Mouse (Mus musculus): ENCODE results near the gene 4930535I16Rik. TPM values are rescaled to one million over a fixed set of nuclear protein-coding genes. Genes with fewer than 3 reads are reported as not detected.
"Not testable (repeated sequence)": the region's sequence is repeated elsewhere in the genome, so short reads cannot be mapped to it uniquely, and the experiment has no call there.

The 4930535I16Rik gene
- polyA plus RNA-seq, 1 experiment from 2014 or later, result not detected

DNA sequence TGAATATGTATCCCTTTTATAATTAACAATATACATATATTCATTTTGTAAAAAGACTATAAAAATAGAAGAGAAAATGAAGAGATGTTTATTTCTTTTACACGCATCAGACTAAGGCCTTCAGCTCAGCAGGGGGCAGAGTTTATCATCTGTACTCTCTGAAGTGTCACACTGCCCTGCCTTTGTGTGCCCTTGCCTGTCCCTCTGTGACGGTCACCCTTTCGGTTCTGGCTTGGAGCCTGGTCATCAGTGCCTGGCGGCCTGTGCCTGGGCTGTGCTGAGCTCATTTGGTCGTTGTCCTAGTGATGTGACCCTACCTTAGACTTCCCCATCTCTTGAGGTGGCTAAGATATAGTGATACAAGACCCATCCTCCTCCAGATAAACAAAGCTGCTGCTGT, 29.3 kb upstream of the 4930535I16Rik start:
- H3K4me1 ChIP-seq (ENCODE audit: control insufficient read depth, insufficient read depth, low read length), result no peaks in the 10 kb centered on the region
- no peaks in the 10 kb centered on the region for H3K27me3 ChIP-seq (ENCODE audit: control insufficient read depth, insufficient read depth, low read length)
- no peak overlapping the region for H3K4me3 ChIP-seq (replicated peaks; ENCODE audit: low read length)
- no peaks in the 10 kb centered on the region for H3K9me3 ChIP-seq (replicated peaks; ENCODE audit: control insufficient read depth, low read length)
- H3K9ac ChIP-seq (ENCODE audit: low read length), result no peak overlapping the region
- no peak overlapping the region for H3K4me2 ChIP-seq (ENCODE audit: low read depth, low read length)
- WGBS, result 52% methylated on average over 5 of the region's 5 CpGs
- H3K36me3 ChIP-seq (ENCODE audit: control insufficient read depth, insufficient read depth, low read length), result no peaks in the 10 kb centered on the region
- ATAC-seq (ENCODE audit: insufficient read depth, low FRiP score), result no peak
- no peak overlapping the region for H3K27ac ChIP-seq (ENCODE audit: low read length)

- no peaks in the 10 kb centered on the region for H3K4me1 ChIP-seq (ENCODE audit: control insufficient read depth, insufficient read depth, low read length)
- H3K9ac ChIP-seq (ENCODE audit: low read length), result no peak overlapping the region
- H3K4me3 ChIP-seq (replicated peaks; ENCODE audit: low read length), result no peak overlapping the region
- H3K27me3 ChIP-seq (ENCODE audit: control insufficient read depth, insufficient read depth, low read length), result no peaks in the 10 kb centered on the region
- H3K27ac ChIP-seq (ENCODE audit: low read length), result no peak overlapping the region
- no peaks in the 10 kb centered on the region for H3K36me3 ChIP-seq (ENCODE audit: control insufficient read depth, insufficient read depth, low read length)
- 75% methylated on average over 4 of the region's 4 CpGs for WGBS
- H3K9me3 ChIP-seq (replicated peaks; ENCODE audit: control insufficient read depth, low read length), result no peaks in the 10 kb centered on the region
- ATAC-seq (ENCODE audit: insufficient read depth, low FRiP score), result no peak
- no peak overlapping the region for H3K4me2 ChIP-seq (ENCODE audit: low read depth, low read length)
Measured at GRCm38 (mm10) chr4:123946701-123947100, 28.9 kb upstream of the 4930535I16Rik start.

- not testable (repeated sequence) for ATAC-seq (ENCODE audit: insufficient read depth, low FRiP score); H3K9ac ChIP-seq (ENCODE audit: low read length); H3K27ac ChIP-seq (ENCODE audit: low read length); H3K4me1 ChIP-seq (ENCODE audit: control insufficient read depth, insufficient read depth, low read length); H3K27me3 ChIP-seq (ENCODE audit: control insufficient read depth, insufficient read depth, low read length); H3K36me3 ChIP-seq (ENCODE audit: control insufficient read depth, insufficient read depth, low read length); H3K4me3 ChIP-seq (replicated peaks; ENCODE audit: low read length); H3K9me3 ChIP-seq (replicated peaks; ENCODE audit: control insufficient read depth, low read length); H3K4me2 ChIP-seq (ENCODE audit: low read depth, low read length)
- 69% methylated on average over 7 of the region's 7 CpGs for WGBS
Measured at GRCm38 (mm10) chr4:123940878-123941277, 23.1 kb upstream of the 4930535I16Rik start.

DNA sequence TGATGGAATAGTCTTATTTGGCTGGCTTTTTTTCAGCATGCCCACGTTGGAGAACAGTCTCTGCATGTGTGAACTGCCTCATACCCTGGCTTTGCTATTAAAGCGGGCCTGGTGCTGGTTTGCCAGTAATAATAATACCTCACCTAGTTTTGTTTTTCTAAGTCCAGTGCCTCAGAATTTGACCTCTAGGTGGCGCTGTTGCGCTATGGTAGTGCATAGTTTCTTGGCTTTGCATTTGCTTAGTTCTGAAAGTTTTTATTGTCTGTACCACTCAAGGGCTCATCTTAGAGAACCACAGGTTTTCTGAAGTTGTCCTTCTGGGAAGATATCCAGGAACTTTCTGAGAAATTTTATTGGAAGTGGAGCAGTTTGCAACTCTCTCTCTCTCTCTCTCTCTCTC, 22.0 kb upstream of the 4930535I16Rik start:
- Histone ChIP-seq H3K4me1 (ENCODE audit: control insufficient read depth, insufficient read depth, low read length) (no peaks in the 10 kb centered on the region), H3K36me3 (ENCODE audit: control insufficient read depth, insufficient read depth, low read length) (peaks cover 13% of the 10 kb centered on the region; the same call in 1 of the 2 replicates), H3K9ac (ENCODE audit: low read length) (no peak overlapping the region), H3K4me3 (replicated peaks; ENCODE audit: low read length) (no peak overlapping the region), H3K27ac (ENCODE audit: low read length) (no peak overlapping the region), H3K9me3 (replicated peaks; ENCODE audit: control insufficient read depth, low read length) (no peaks in the 10 kb centered on the region), H3K27me3 (ENCODE audit: control insufficient read depth, insufficient read depth, low read length) (no peaks in the 10 kb centered on the region), H3K4me2 (ENCODE audit: low read depth, low read length) (no peak overlapping the region)
- WGBS, result 7% methylated on average over 4 of the region's 4 CpGs
- ATAC-seq (ENCODE audit: insufficient read depth, low FRiP score), result no peak

GRCm38 (mm10) chr4:123936059-123936458, 18.2 kb upstream of the 4930535I16Rik start:
- 91% methylated on average over 7 of the region's 7 CpGs for WGBS
- Histone ChIP-seq H3K27ac (ENCODE audit: low read length) (no peak overlapping the region), H3K4me1 (ENCODE audit: control insufficient read depth, insufficient read depth, low read length) (no peaks in the 10 kb centered on the region), H3K27me3 (ENCODE audit: control insufficient read depth, insufficient read depth, low read length) (no peaks in the 10 kb centered on the region), H3K4me2 (ENCODE audit: low read depth, low read length) (no peak overlapping the region), H3K9me3 (replicated peaks; ENCODE audit: control insufficient read depth, low read length) (no peaks in the 10 kb centered on the region), H3K4me3 (replicated peaks; ENCODE audit: low read length) (no peak overlapping the region), H3K36me3 (ENCODE audit: control insufficient read depth, insufficient read depth, low read length) (peaks cover 21% of the 10 kb centered on the region; the same call in 1 of the 2 replicates), H3K9ac (ENCODE audit: low read length) (no peak overlapping the region)
- ATAC-seq (ENCODE audit: insufficient read depth, low FRiP score), result no peak

DNA sequence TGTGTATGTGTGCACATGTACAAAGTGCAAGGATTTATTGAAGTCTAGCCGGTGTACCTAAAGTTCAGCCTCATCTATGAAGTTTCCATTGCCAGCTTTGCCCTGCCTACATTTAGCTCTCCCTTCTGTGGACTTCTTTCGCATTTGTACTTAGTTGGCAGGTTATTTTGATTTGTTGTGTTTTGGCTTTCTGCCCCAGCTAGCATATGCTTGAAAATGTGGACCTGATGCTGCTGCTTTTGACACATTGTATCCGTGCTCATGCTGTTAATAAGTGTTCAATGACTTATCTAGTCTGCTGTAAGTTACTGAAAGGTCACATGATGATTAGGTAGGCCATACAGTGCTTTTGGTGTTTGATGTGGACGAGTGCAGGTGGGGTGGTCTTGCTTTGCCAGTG, 16.5 kb upstream of the 4930535I16Rik start:
- no peaks in the 10 kb centered on the region for H3K27me3 ChIP-seq (ENCODE audit: control insufficient read depth, insufficient read depth, low read length)
- ATAC-seq (ENCODE audit: insufficient read depth, low FRiP score), result no peak
- H3K4me2 ChIP-seq (ENCODE audit: low read depth, low read length), result no peak overlapping the region
- H3K27ac ChIP-seq (ENCODE audit: low read length), result no peak overlapping the region
- no peaks in the 10 kb centered on the region for H3K9me3 ChIP-seq (replicated peaks; ENCODE audit: control insufficient read depth, low read length)
- H3K9ac ChIP-seq (ENCODE audit: low read length), result no peak overlapping the region
- WGBS, result 81% methylated on average over 4 of the region's 4 CpGs
- no peaks in the 10 kb centered on the region for H3K4me1 ChIP-seq (ENCODE audit: control insufficient read depth, insufficient read depth, low read length)
- peaks cover 32% of the 10 kb centered on the region for H3K36me3 ChIP-seq (ENCODE audit: control insufficient read depth, insufficient read depth, low read length)
- no peak overlapping the region for H3K4me3 ChIP-seq (replicated peaks; ENCODE audit: low read length)

- WGBS, result 90% methylated on average over 4 of the region's 4 CpGs
- no peaks in the 10 kb centered on the region for H3K27me3 ChIP-seq (ENCODE audit: control insufficient read depth, insufficient read depth, low read length)
- H3K9ac ChIP-seq (ENCODE audit: low read length), result no peak overlapping the region
- H3K4me3 ChIP-seq (replicated peaks; ENCODE audit: low read length), result no peak overlapping the region
- no peaks in the 10 kb centered on the region for H3K9me3 ChIP-seq (replicated peaks; ENCODE audit: control insufficient read depth, low read length)
- ATAC-seq (ENCODE audit: insufficient read depth, low FRiP score), result no peak
- H3K4me1 ChIP-seq (ENCODE audit: control insufficient read depth, insufficient read depth, low read length), result no peaks in the 10 kb centered on the region
- no peak overlapping the region for H3K4me2 ChIP-seq (ENCODE audit: low read depth, low read length)
- H3K27ac ChIP-seq (ENCODE audit: low read length), result no peak overlapping the region
- peaks cover 42% of the 10 kb centered on the region for H3K36me3 ChIP-seq (ENCODE audit: control insufficient read depth, insufficient read depth, low read length)
Measured at GRCm38 (mm10) chr4:123929994-123930393, 12.2 kb upstream of the 4930535I16Rik start.

DNA sequence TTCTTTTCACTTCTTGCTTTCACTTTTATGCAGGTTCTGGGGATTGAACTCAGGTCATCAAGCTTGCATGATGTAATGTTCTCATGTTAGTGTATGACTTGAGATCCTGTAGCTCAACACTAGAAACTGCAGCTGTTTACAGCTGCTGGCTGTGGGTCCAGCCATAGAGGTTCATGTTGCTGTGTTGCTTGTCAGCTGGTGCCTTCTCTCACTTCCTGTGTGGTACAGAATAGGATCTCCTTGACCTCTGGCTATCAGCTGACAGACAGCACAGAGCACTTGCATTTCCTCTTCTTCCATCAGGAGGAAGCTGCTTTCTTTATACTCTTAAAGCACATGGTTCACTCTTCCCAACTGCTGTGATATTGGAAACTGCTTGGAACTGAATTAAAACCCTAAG, 10.1 kb upstream of the 4930535I16Rik start:
- Histone ChIP-seq H3K4me3 (replicated peaks; ENCODE audit: low read length) (no peak overlapping the region), H3K4me1 (ENCODE audit: control insufficient read depth, insufficient read depth, low read length) (no peaks in the 10 kb centered on the region), H3K27ac (ENCODE audit: low read length) (no peak overlapping the region), H3K4me2 (ENCODE audit: low read depth, low read length) (no peak overlapping the region), H3K9me3 (replicated peaks; ENCODE audit: control insufficient read depth, low read length) (no peaks in the 10 kb centered on the region), H3K27me3 (ENCODE audit: control insufficient read depth, insufficient read depth, low read length) (no peaks in the 10 kb centered on the region), H3K36me3 (ENCODE audit: control insufficient read depth, insufficient read depth, low read length) (peaks cover 44% of the 10 kb centered on the region), H3K9ac (ENCODE audit: low read length) (no peak overlapping the region)
- ATAC-seq (ENCODE audit: insufficient read depth, low FRiP score), result no peak

- no peak for ATAC-seq (ENCODE audit: insufficient read depth, low FRiP score)
- WGBS, result 79% methylated on average over 4 of the region's 4 CpGs
Measured at GRCm38 (mm10) chr4:123921055-123921565, 3.3 kb upstream of the 4930535I16Rik start.

DNA sequence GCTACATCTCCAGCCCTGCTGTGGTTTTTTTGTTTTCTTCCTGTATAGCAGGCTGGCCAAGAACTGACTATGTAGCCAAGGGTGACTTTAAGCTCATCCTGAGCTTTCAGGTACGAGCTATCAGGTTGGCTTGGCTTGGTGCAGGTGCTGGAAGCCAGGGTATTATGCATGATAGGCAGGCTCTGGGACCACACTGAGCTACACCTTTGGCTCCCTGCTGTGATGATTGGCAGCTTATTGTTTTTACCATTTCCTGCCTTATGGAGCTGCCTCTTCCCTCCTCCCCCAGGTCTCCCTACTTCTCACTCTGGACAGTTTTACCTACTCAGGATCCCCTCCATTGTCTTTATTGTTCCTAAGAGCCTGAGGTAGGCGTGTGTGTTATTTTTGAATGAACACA, 1.0 kb upstream of the 4930535I16Rik start:
- 66% methylated on average over 2 of the region's 2 CpGs for WGBS
- Histone ChIP-seq H3K27me3 (ENCODE audit: control insufficient read depth, insufficient read depth, low read length) (no peaks in the 10 kb centered on the region), H3K4me3 (replicated peaks; ENCODE audit: low read length) (peak overlapping the region; percentile 99), H3K9ac (ENCODE audit: low read length) (no peak overlapping the region), H3K4me1 (ENCODE audit: control insufficient read depth, insufficient read depth, low read length) (peaks cover 16% of the 10 kb centered on the region), H3K4me2 (ENCODE audit: low read depth, low read length) (peak overlapping the region; percentile 76), H3K9me3 (replicated peaks; ENCODE audit: control insufficient read depth, low read length) (no peaks in the 10 kb centered on the region), H3K27ac (ENCODE audit: low read length) (no peak overlapping the region), H3K36me3 (ENCODE audit: control insufficient read depth, insufficient read depth, low read length) (no peaks in the 10 kb centered on the region; the same call in 1 of the 2 replicates)
- ATAC-seq (ENCODE audit: insufficient read depth, low FRiP score), result no peak

More at GRCm38 (mm10) chr4:123921055-123921565, 3.3 kb upstream of the 4930535I16Rik start:
- H3K9ac ChIP-seq (ENCODE audit: low read length), result no peak overlapping the region
- no peak overlapping the region for H3K4me2 ChIP-seq (ENCODE audit: low read depth, low read length)
- H3K4me1 ChIP-seq (ENCODE audit: control insufficient read depth, insufficient read depth, low read length), result peaks cover 12% of the 10 kb centered on the region
- no peak overlapping the region; the same call in 1 of the 2 replicates for H3K27ac ChIP-seq (ENCODE audit: low read length)
- H3K36me3 ChIP-seq (ENCODE audit: control insufficient read depth, insufficient read depth, low read length), result peaks cover 12% of the 10 kb centered on the region
- no peak overlapping the region for H3K4me3 ChIP-seq (replicated peaks; ENCODE audit: low read length)
- H3K9me3 ChIP-seq (replicated peaks; ENCODE audit: control insufficient read depth, low read length), result no peaks in the 10 kb centered on the region
- H3K27me3 ChIP-seq (ENCODE audit: control insufficient read depth, insufficient read depth, low read length), result no peaks in the 10 kb centered on the region

All from stomach, embryonic 16.5 days (tissue).